In genomic region chr17:68868439-68868838, GRCm38 (mm10) we compare ENCODE assay signal across 12 mouse cellular contexts. TPM values are rescaled to one million over a fixed set of nuclear protein-coding genes. Genes with fewer than 3 reads are reported as not detected.
DNase-seq lines count a peak whose midpoint lies in the region; ATAC-seq and TF ChIP-seq lines count a peak whose summit lies in the region.
"Had no signal": no experiment of that assay in that cellular context is flagged by ENCODE, and none has a peak within 500 bp of the region (broad histone marks: within the 10 kb centered on the region; RNA-seq: fewer than 3 reads in every experiment).

No protein-coding gene starts in this region.

- H3K9me3 ChIP-seq in embryonic facial prominence, embryonic 11.5 days (replicated peaks; ENCODE audit: control insufficient read depth, low read length): no peaks in the 10 kb centered on the region
- no peaks in the 10 kb centered on the region for H3K9me3 ChIP-seq in embryonic facial prominence, embryonic 10.5 days
- no peaks in the 10 kb centered on the region for H3K9me3 ChIP-seq in midbrain, postnatal 0 days (ENCODE audit: low read length)
- H3K9me3 ChIP-seq in midbrain, embryonic 15.5 days: no peaks in the 10 kb centered on the region
- H3K9me3 ChIP-seq: embryonic facial prominence, embryonic 15.5 days; heart, embryonic 12.5 days; lung, embryonic 15.5 days had no signal

- H3K27me3 ChIP-seq in embryonic facial prominence, embryonic 11.5 days (ENCODE audit: control insufficient read depth, insufficient read depth, low read length): no peaks in the 10 kb centered on the region
- H3K27me3 ChIP-seq in embryonic facial prominence, embryonic 10.5 days (replicated peaks; ENCODE audit: low read depth, poor library complexity, severe bottlenecking): no peaks in the 10 kb centered on the region
- H3K27me3 ChIP-seq in midbrain, postnatal 0 days (ENCODE audit: insufficient read depth, low read length): no peaks in the 10 kb centered on the region
- no peaks in the 10 kb centered on the region for H3K27me3 ChIP-seq in midbrain, embryonic 15.5 days (replicated peaks)
- H3K27me3 ChIP-seq: embryonic facial prominence, embryonic 15.5 days; heart, embryonic 12.5 days; lung, embryonic 15.5 days had no signal

- no peak overlapping the region for H3K9ac ChIP-seq in embryonic facial prominence, embryonic 11.5 days (replicated peaks; ENCODE audit: low read length)
- H3K9ac ChIP-seq in midbrain, postnatal 0 days (replicated peaks; ENCODE audit: low read length, poor library complexity, severe bottlenecking): no peak overlapping the region
- no peak overlapping the region for H3K9ac ChIP-seq in midbrain, embryonic 15.5 days
- H3K9ac ChIP-seq: embryonic facial prominence, embryonic 15.5 days; heart, embryonic 12.5 days; lung, embryonic 15.5 days had no signal

- H3K4me2 ChIP-seq in embryonic facial prominence, embryonic 11.5 days (ENCODE audit: low read depth, low read length): no peak overlapping the region
- no peak overlapping the region for H3K4me2 ChIP-seq in midbrain, postnatal 0 days (ENCODE audit: low read depth, low read length, poor library complexity, severe bottlenecking)
- H3K4me2 ChIP-seq in midbrain, embryonic 15.5 days: no peak overlapping the region
- H3K4me2 ChIP-seq: embryonic facial prominence, embryonic 15.5 days; heart, embryonic 12.5 days; lung, embryonic 15.5 days had no signal

- no peak for ATAC-seq in embryonic facial prominence, embryonic 11.5 days (replicated peaks; ENCODE audit: insufficient number of reproducible peaks, low FRiP score, low TSS enrichment, low read depth)
- no peak for ATAC-seq in midbrain, postnatal 0 days (ENCODE audit: low FRiP score)
- no peak for ATAC-seq in midbrain, embryonic 15.5 days (replicated peaks)
- no peak for ATAC-seq in monocyte, adult 5-6 weeks (replicated peaks; ENCODE audit: insufficient number of reproducible peaks, low FRiP score, low TSS enrichment, poor library complexity, severe bottlenecking)
- ATAC-seq: inflammation-experienced regulatory T-cells, adult 6 months had no signal

- no peaks in the 10 kb centered on the region for H3K4me1 ChIP-seq in embryonic facial prominence, embryonic 11.5 days (ENCODE audit: control insufficient read depth, insufficient read depth, low read length)
- no peaks in the 10 kb centered on the region for H3K4me1 ChIP-seq in embryonic facial prominence, embryonic 10.5 days
- H3K4me1 ChIP-seq in midbrain, postnatal 0 days (ENCODE audit: insufficient read depth, low read length): no peaks in the 10 kb centered on the region
- no peaks in the 10 kb centered on the region for H3K4me1 ChIP-seq in midbrain, embryonic 15.5 days
- H3K4me1 ChIP-seq: embryonic facial prominence, embryonic 15.5 days; heart, embryonic 12.5 days; lung, embryonic 15.5 days had no signal

- no peak overlapping the region for H3K27ac ChIP-seq in embryonic facial prominence, embryonic 11.5 days (replicated peaks; ENCODE audit: low read depth, low read length)
- H3K27ac ChIP-seq in embryonic facial prominence, embryonic 10.5 days (replicated peaks): no peak overlapping the region
- no peak overlapping the region for H3K27ac ChIP-seq in midbrain, postnatal 0 days (ENCODE audit: low read depth, low read length)
- no peak overlapping the region for H3K27ac ChIP-seq in midbrain, embryonic 15.5 days
- H3K27ac ChIP-seq: embryonic facial prominence, embryonic 15.5 days; lung, embryonic 15.5 days had no signal

- TF ChIP-seq CTCF in midbrain, postnatal 0 days (IDR thresholded peaks at IDR 0.05): peak; percentile 77

- no peak overlapping the region for H3K4me3 ChIP-seq in embryonic facial prominence, embryonic 11.5 days (ENCODE audit: low read depth, low read length)
- H3K4me3 ChIP-seq in embryonic facial prominence, embryonic 10.5 days: no peak overlapping the region
- H3K4me3 ChIP-seq in midbrain, postnatal 0 days (ENCODE audit: low read depth, low read length): no peak overlapping the region
- H3K4me3 ChIP-seq in midbrain, embryonic 15.5 days: no peak overlapping the region
- H3K4me3 ChIP-seq: embryonic facial prominence, embryonic 15.5 days; heart, embryonic 12.5 days; lung, embryonic 15.5 days had no signal

- no peaks in the 10 kb centered on the region for H3K36me3 ChIP-seq in embryonic facial prominence, embryonic 11.5 days (replicated peaks; ENCODE audit: control insufficient read depth, insufficient read depth, low read depth, low read length)
- no peaks in the 10 kb centered on the region for H3K36me3 ChIP-seq in embryonic facial prominence, embryonic 10.5 days (replicated peaks)
- no peaks in the 10 kb centered on the region for H3K36me3 ChIP-seq in midbrain, postnatal 0 days (ENCODE audit: insufficient read depth, low read length)
- no peaks in the 10 kb centered on the region for H3K36me3 ChIP-seq in midbrain, embryonic 15.5 days (replicated peaks)
- H3K36me3 ChIP-seq: embryonic facial prominence, embryonic 15.5 days; heart, embryonic 12.5 days; lung, embryonic 15.5 days had no signal

- DNase-seq in embryonic facial prominence, embryonic 11.5 days (ENCODE audit: low spot score): peak; percentile 50
- DNase-seq in embryonic facial prominence, embryonic 10.5 days (ENCODE audit: low spot score): no peak
- DNase-seq in kidney, postnatal 4 days: peak; percentile 47 to 50
- no peak for DNase-seq in kidney, adult 11 months
- DNase-seq in midbrain, postnatal 0 days (ENCODE audit: low spot score): peak; percentile 68
- DNase-seq in forelimb bud, embryonic 11.5 days (ENCODE audit: low read depth, low spot score): peak; percentile 23

RNA-seq across cellular contexts. Expression of gene Tmem200c, which starts 42.0 kb away (rescaled TPM):
- polyA plus RNA-seq in embryonic facial prominence, embryonic 11.5 days (2014; fragmentation: Nextera tagmentation; extraction: Ambion mirVana): 1.1 and 1.4 TPM in 2 replicates
- 1.5 and 1.6 TPM in 2 replicates for polyA plus RNA-seq in embryonic facial prominence, embryonic 10.5 days (2016; fragmentation: Nextera tagmentation; extraction: Ambion mirVana)
- total RNA-seq in midbrain, postnatal 0 days (2014; rRNA removed): 13.2 and 14.8 TPM in 2 replicates
- polyA plus RNA-seq in midbrain, postnatal 0 days (2015; fragmentation: Nextera tagmentation; extraction: Ambion mirVana): 1.8 and 1.9 TPM in 2 replicates
- 3.2 and 4.2 TPM in 2 replicates for polyA plus RNA-seq in midbrain, embryonic 15.5 days (2015; fragmentation: Nextera tagmentation; extraction: Ambion mirVana)
- total RNA-seq in monocyte, adult 5-6 weeks (2017): not detected in 3 replicates
- polyA plus RNA-seq: inflammation-experienced regulatory T-cells, adult 6 months had no signal

Comparison
In these comparisons a context has a peak if more than half of its experiments do, and no peak if none do; other contexts are left out.
1. DNase-seq: peak in embryonic facial prominence, embryonic 11.5 days (single experiment), kidney, postnatal 4 days (2 of 2), midbrain, postnatal 0 days (single experiment) and forelimb bud, embryonic 11.5 days (single experiment); none in embryonic facial prominence, embryonic 10.5 days (single experiment) and kidney, adult 11 months (single experiment).